Mouse (Mus musculus): ENCODE data around the gene Gm49361. TPM values are rescaled to one million over a fixed set of nuclear protein-coding genes. Genes with fewer than 3 reads are reported as not detected.

Gene Gm49361
- total and polyA plus RNA-seq, 3 experiments = not detected

- Histone ChIP-seq H3K79me2 (replicated peaks; ENCODE audit: control insufficient read depth, extremely low read depth, insufficient read depth, poor library complexity, severe bottlenecking) (no peaks in the 10 kb centered on the region), H3K27ac (ENCODE audit: insufficient read depth, low read depth) (no peak overlapping the region), H3K4me1 (ENCODE audit: control insufficient read depth in 1 of 2, insufficient read depth in 2 of 2) (peaks cover 4 to 9% of the 10 kb centered on the region in 2 experiments), H3K9me3 (replicated peaks; ENCODE audit: low read length) (peaks cover 4% of the 10 kb centered on the region), H3K36me3 (replicated peaks in 1 of 2; ENCODE audit: control insufficient read depth in 1 of 2, insufficient read depth in 1 of 2, low read length in 1 of 2) (no peaks in the 10 kb centered on the region), H3K4me2 (ENCODE audit: insufficient read depth, low read depth, poor library complexity, severe bottlenecking) (no peak overlapping the region), H3K27me3 (replicated peaks) (no peaks in the 10 kb centered on the region), H3K4me3 (replicated peaks in 1 of 3; ENCODE audit: low read depth in 2 of 3, low read length in 2 of 3, poor library complexity in 1 of 3) (no peak overlapping the region), H3K9ac (ENCODE audit: insufficient read depth, low read depth) (no peak overlapping the region)
- TF ChIP-seq EP300 (IDR thresholded peaks at IDR 0.05; ENCODE audit: low read length) = no peak
- no peak for TF ChIP-seq GABPA (IDR thresholded peaks at IDR 0.05; ENCODE audit: insufficient replicate concordance, low read depth, low read length)
- no peak for TF ChIP-seq POLR2AphosphoS2 (IDR thresholded peaks at IDR 0.05; ENCODE audit: low read depth, low read length)
- no peak for TF ChIP-seq MXI1 (IDR thresholded peaks at IDR 0.05; ENCODE audit: low read depth, low read length)
- no peak for TF ChIP-seq IRF4 (IDR thresholded peaks at IDR 0.05; ENCODE audit: low read depth, low read length)
- no peak for TF ChIP-seq NELFE (IDR thresholded peaks at IDR 0.05; ENCODE audit: low read depth, low read length)
- no peak for TF ChIP-seq ETS1 (conservative IDR thresholded peaks at IDR 0.05; ENCODE audit: low read depth, low read length)
- no peak for TF ChIP-seq TBP (conservative IDR thresholded peaks at IDR 0.05; ENCODE audit: low read depth, low read length)
- TF ChIP-seq JUN (IDR thresholded peaks at IDR 0.05; ENCODE audit: insufficient read depth, low read depth, low read length) = no peak
- no peak for TF ChIP-seq UBTF (IDR thresholded peaks at IDR 0.05; ENCODE audit: low read depth, low read length)
- TF ChIP-seq SMC3 (IDR thresholded peaks at IDR 0.05; ENCODE audit: low read depth, low read length) = no peak
- no peak for TF ChIP-seq MYC (IDR thresholded peaks at IDR 0.05; ENCODE audit: low read depth, low read length)
- no peak for TF ChIP-seq HCFC1 (IDR thresholded peaks at IDR 0.05; ENCODE audit: low read depth, low read length)
- in situ Hi-C loops (cut with MboI; ENCODE audit: low pct_ligation_motif_present, low pct_unique_long_range_greater_than_20kb, low sequenced_read_pairs) = no loop called here
- dilution Hi-C loops (cut with MboI; ENCODE audit: extremely low pct_ligation_motif_present, extremely low pct_unique_long_range_greater_than_20kb, low sequenced_read_pairs) = no loop called here
- DNase-seq (ENCODE audit: extremely low read depth) = no peak
Measured at GRCm38 (mm10) chr14:57724473-57724872, 21.4 kb downstream of the Gm49361 start.

- in situ Hi-C loops (cut with MboI; ENCODE audit: low pct_ligation_motif_present, low pct_unique_long_range_greater_than_20kb, low sequenced_read_pairs) (no loop called here), dilution Hi-C loops (cut with MboI; ENCODE audit: extremely low pct_ligation_motif_present, extremely low pct_unique_long_range_greater_than_20kb, low sequenced_read_pairs) (no loop called here)
- no peak for TF ChIP-seq GABPA (IDR thresholded peaks at IDR 0.05; ENCODE audit: insufficient replicate concordance, low read depth, low read length)
- no peak for TF ChIP-seq E2F4 (IDR thresholded peaks at IDR 0.05; ENCODE audit: insufficient replicate concordance, low read depth, low read length)
- no peak for TF ChIP-seq CHD2 (IDR thresholded peaks at IDR 0.05; ENCODE audit: low read length)
- TF ChIP-seq USF1 (IDR thresholded peaks at IDR 0.05; ENCODE audit: low read depth, low read length) = no peak
- TF ChIP-seq UBTF (IDR thresholded peaks at IDR 0.05; ENCODE audit: low read depth, low read length) = no peak
- no peak for TF ChIP-seq MAX (IDR thresholded peaks at IDR 0.05; ENCODE audit: low read length)
- no peak for TF ChIP-seq JUND (conservative IDR thresholded peaks at IDR 0.05; ENCODE audit: low read depth, low read length)
- TF ChIP-seq MXI1 (IDR thresholded peaks at IDR 0.05; ENCODE audit: low read depth, low read length) = no peak
- TF ChIP-seq MAFK (IDR thresholded peaks at IDR 0.05; ENCODE audit: insufficient replicate concordance, low read length) = no peak
- no peak for TF ChIP-seq TCF12 (IDR thresholded peaks at IDR 0.05; ENCODE audit: low read depth, low read length)
- no peak for TF ChIP-seq NRF1 (IDR thresholded peaks at IDR 0.05; ENCODE audit: low read depth, low read length)
- no peak for TF ChIP-seq TBP (conservative IDR thresholded peaks at IDR 0.05; ENCODE audit: low read depth, low read length)
- TF ChIP-seq MYC (IDR thresholded peaks at IDR 0.05; ENCODE audit: low read depth, low read length) = no peak
- TF ChIP-seq ZMIZ1 (IDR thresholded peaks at IDR 0.05; ENCODE audit: low read depth, low read length) = no peak
- TF ChIP-seq SIN3A (IDR thresholded peaks at IDR 0.05; ENCODE audit: low read length) = no peak
- TF ChIP-seq RAD21 (IDR thresholded peaks at IDR 0.05; ENCODE audit: low read depth, low read length) = no peak
- no peak for TF ChIP-seq RCOR1 (conservative IDR thresholded peaks at IDR 0.05; ENCODE audit: low read depth, low read length)
- TF ChIP-seq POLR2AphosphoS2 (IDR thresholded peaks at IDR 0.05; ENCODE audit: low read depth, low read length) = no peak
- no peak for TF ChIP-seq JUN (IDR thresholded peaks at IDR 0.05; ENCODE audit: insufficient read depth, low read depth, low read length)
- no peak for TF ChIP-seq SMC3 (IDR thresholded peaks at IDR 0.05; ENCODE audit: low read depth, low read length)
- H3K36me3 ChIP-seq (replicated peaks in 1 of 2; ENCODE audit: control insufficient read depth in 1 of 2, insufficient read depth in 1 of 2, low read length in 1 of 2) = no peaks in the 10 kb centered on the region
- H3K4me2 ChIP-seq (ENCODE audit: insufficient read depth, low read depth, poor library complexity, severe bottlenecking) = no peak overlapping the region
- no peak overlapping the region for H3K9ac ChIP-seq (ENCODE audit: insufficient read depth, low read depth)
- H3K79me2 ChIP-seq (replicated peaks; ENCODE audit: control insufficient read depth, extremely low read depth, insufficient read depth, poor library complexity, severe bottlenecking) = no peaks in the 10 kb centered on the region
- peaks cover 4 to 11% of the 10 kb centered on the region in 2 experiments; a peak in 3 of 4 replicates for H3K4me1 ChIP-seq (ENCODE audit: control insufficient read depth in 1 of 2, insufficient read depth in 2 of 2)
- H3K27ac ChIP-seq (ENCODE audit: insufficient read depth, low read depth) = no peak overlapping the region
- no peak for DNase-seq (ENCODE audit: extremely low read depth)
- no peak overlapping the region for H3K4me3 ChIP-seq (replicated peaks in 1 of 3; ENCODE audit: low read depth in 2 of 3, low read length in 2 of 3, poor library complexity in 1 of 3)
- H3K9me3 ChIP-seq (replicated peaks; ENCODE audit: low read length) = no peaks in the 10 kb centered on the region
- no peaks in the 10 kb centered on the region for H3K27me3 ChIP-seq (replicated peaks)
Measured at GRCm38 (mm10) chr14:57718245-57718644, 27.7 kb downstream of the Gm49361 start.
